Comparison of ENCODE assay signal across 7 mouse cellular contexts in the genomic region with DNA sequence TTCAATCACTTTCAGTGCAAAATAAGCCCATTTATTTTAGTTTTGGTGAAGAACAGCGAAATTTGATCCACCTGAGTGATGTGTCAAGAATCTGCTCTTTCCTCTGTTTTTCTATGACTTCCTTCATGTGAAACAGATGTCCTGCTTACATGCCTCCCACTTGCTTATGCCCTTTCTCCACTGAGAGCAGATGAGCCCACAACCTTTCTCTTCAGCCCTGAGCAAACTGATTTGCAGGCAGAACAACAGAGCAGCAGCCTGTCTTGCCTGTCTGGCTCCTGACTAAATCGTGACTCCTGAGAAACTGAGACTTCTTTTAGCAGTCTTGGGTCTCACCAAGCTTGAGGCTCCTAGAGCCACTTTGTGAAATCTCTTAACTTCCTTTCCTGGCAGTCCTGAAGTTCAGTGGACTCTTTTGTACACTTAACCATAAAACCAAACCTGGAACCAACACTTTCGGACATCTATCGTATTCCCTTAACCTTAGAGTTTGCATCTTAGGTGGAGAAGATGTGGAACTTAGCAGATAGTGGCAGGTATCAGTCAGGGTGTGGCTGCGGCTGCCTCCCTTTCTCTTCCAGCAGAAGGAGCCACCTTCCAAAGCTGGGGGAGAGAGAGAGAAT. TPM values are rescaled to one million over a fixed set of nuclear protein-coding genes. Genes with fewer than 3 reads are reported as not detected.
DNase-seq lines count a peak whose midpoint lies in the region; ATAC-seq and TF ChIP-seq lines count a peak whose summit lies in the region.

No protein-coding gene starts in this region.

- ATAC-seq in lung, embryonic 14.5 days (ENCODE audit: insufficient read depth) = 0 out of 2 replicates have a peak, but pooled peaks have one; percentile 4
- no peak for ATAC-seq in embryonic facial prominence, embryonic 14.5 days (ENCODE audit: low read depth)
- ATAC-seq in intestine, postnatal 0 days = no peak

- 18% methylated on average over 5 of the region's 5 CpGs for WGBS in lung, embryonic 14.5 days
- 11% methylated on average over 5 of the region's 5 CpGs for WGBS in embryonic facial prominence, embryonic 14.5 days
- 27% methylated on average over 5 of the region's 5 CpGs for WGBS in intestine, postnatal 0 days
- WGBS in olfactory bulb, adult 2 months = 29% methylated on average over 5 of the region's 5 CpGs

- H3K27me3 ChIP-seq in lung, embryonic 14.5 days (ENCODE audit: insufficient read depth, low read length) = peaks cover 3% of the 10 kb centered on the region; the same call in 1 of the 2 replicates
- no peaks in the 10 kb centered on the region for H3K27me3 ChIP-seq in embryonic facial prominence, embryonic 14.5 days (replicated peaks; ENCODE audit: control insufficient read depth, insufficient read depth, low read length)
- H3K27me3 ChIP-seq in intestine, postnatal 0 days (replicated peaks; ENCODE audit: control insufficient read depth, insufficient read depth, low read length) = peaks cover 7% of the 10 kb centered on the region; the same call in 1 of the 2 replicates

- peak overlapping the region; percentile 98 for H3K4me2 ChIP-seq in lung, embryonic 14.5 days
- peak overlapping the region; percentile 86 for H3K4me2 ChIP-seq in embryonic facial prominence, embryonic 14.5 days (ENCODE audit: low read depth, low read length)
- H3K4me2 ChIP-seq in intestine, postnatal 0 days (replicated peaks; ENCODE audit: low read depth) = peak overlapping the region; percentile 90

- TF ChIP-seq POLR2A in olfactory bulb, adult 2 months (IDR thresholded peaks at IDR 0.05; ENCODE audit: insufficient read depth, low read depth, low read length) = no peak

- H3K4me1 ChIP-seq in lung, embryonic 14.5 days (ENCODE audit: insufficient read depth) = no peaks in the 10 kb centered on the region
- H3K4me1 ChIP-seq in embryonic facial prominence, embryonic 14.5 days (ENCODE audit: control insufficient read depth, insufficient read depth, low read length) = peaks cover 7% of the 10 kb centered on the region
- no peaks in the 10 kb centered on the region for H3K4me1 ChIP-seq in intestine, postnatal 0 days (replicated peaks; ENCODE audit: control insufficient read depth, insufficient read depth, low read length)
- no peaks in the 10 kb centered on the region for H3K4me1 ChIP-seq in olfactory bulb, adult 2 months (ENCODE audit: control insufficient read depth, insufficient read depth, low read length)

- H3K36me3 ChIP-seq in lung, embryonic 14.5 days (ENCODE audit: insufficient read depth) = no peaks in the 10 kb centered on the region
- no peaks in the 10 kb centered on the region for H3K36me3 ChIP-seq in embryonic facial prominence, embryonic 14.5 days (ENCODE audit: control insufficient read depth, insufficient read depth, low read length)
- no peaks in the 10 kb centered on the region for H3K36me3 ChIP-seq in intestine, postnatal 0 days (ENCODE audit: control insufficient read depth, insufficient read depth)

- H3K27ac ChIP-seq in lung, embryonic 14.5 days (ENCODE audit: low read depth) = no peak overlapping the region
- no peak overlapping the region for H3K27ac ChIP-seq in embryonic facial prominence, embryonic 14.5 days (replicated peaks; ENCODE audit: low read depth, low read length)
- no peak overlapping the region for H3K27ac ChIP-seq in intestine, postnatal 0 days (ENCODE audit: low read depth, low read length)
- H3K27ac ChIP-seq in olfactory bulb, adult 2 months (ENCODE audit: insufficient read depth, low read depth, low read length) = no peak overlapping the region; the same call in 1 of the 2 replicates

- peak; percentile 3 for DNase-seq in lung, embryonic 14.5 days
- no peak for DNase-seq in lung, postnatal 25 days (ENCODE audit: low spot score)
- DNase-seq in embryonic facial prominence, embryonic 14.5 days (ENCODE audit: low spot score) = peak; percentile 31
- DNase-seq in adrenal gland, postnatal 25 days = no peak
- DNase-seq in adipocyte (ENCODE audit: low spot score) = no peak

- H3K9ac ChIP-seq in lung, embryonic 14.5 days = no peak overlapping the region
- H3K9ac ChIP-seq in embryonic facial prominence, embryonic 14.5 days (ENCODE audit: low read depth, low read length) = peak overlapping the region; percentile 80; the same call in 1 of the 2 replicates
- no peak overlapping the region for H3K9ac ChIP-seq in intestine, postnatal 0 days (ENCODE audit: low read depth, low read length)

- H3K9me3 ChIP-seq in lung, embryonic 14.5 days (ENCODE audit: low read depth, low read length) = no peaks in the 10 kb centered on the region
- no peaks in the 10 kb centered on the region for H3K9me3 ChIP-seq in embryonic facial prominence, embryonic 14.5 days (ENCODE audit: control insufficient read depth, low read length)
- no peaks in the 10 kb centered on the region for H3K9me3 ChIP-seq in intestine, postnatal 0 days (ENCODE audit: control insufficient read depth)

- H3K4me3 ChIP-seq in lung, embryonic 14.5 days (ENCODE audit: low read depth, low read length) = peak overlapping the region; percentile 64
- peak overlapping the region; percentile 71 for H3K4me3 ChIP-seq in embryonic facial prominence, embryonic 14.5 days (ENCODE audit: low read depth, low read length)
- H3K4me3 ChIP-seq in intestine, postnatal 0 days (ENCODE audit: low read depth, low read length) = peak overlapping the region; percentile 60
- peak overlapping the region; percentile 75 for H3K4me3 ChIP-seq in olfactory bulb, adult 2 months (ENCODE audit: insufficient read depth, low read depth, low read length)

- TF ChIP-seq CTCF in lung, embryonic 14.5 days (IDR thresholded peaks at IDR 0.05; ENCODE audit: low read depth) = no peak
- no peak for TF ChIP-seq CTCF in intestine, postnatal 0 days (IDR thresholded peaks at IDR 0.05; ENCODE audit: low read depth)
- no peak for TF ChIP-seq CTCF in olfactory bulb, adult 2 months (IDR thresholded peaks at IDR 0.05; ENCODE audit: insufficient read depth, low read depth, low read length)

RNA-seq across cellular contexts. Expression of gene Edil3, which starts 0.5 kb away (rescaled TPM):
- 8.9 and 9.7 TPM in 2 replicates for polyA plus RNA-seq in lung, embryonic 14.5 days (2014; fragmentation: Nextera tagmentation; extraction: Ambion mirVana)
- polyA plus RNA-seq in embryonic facial prominence, embryonic 14.5 days (2014; fragmentation: Nextera tagmentation; extraction: Ambion mirVana) = 17.4 and 20.4 TPM in 2 replicates
- polyA plus RNA-seq in intestine, postnatal 0 days (2015; fragmentation: Nextera tagmentation; extraction: Ambion mirVana) = 3.0 and 3.4 TPM in 2 replicates
- 78.5 and 135 TPM in 2 replicates for polyA plus RNA-seq in olfactory bulb, adult 2 months (2012; ENCODE audit: insufficient read depth, insufficient read length, low replicate concordance, missing spikeins)
- 3.1 and 3.3 TPM in 2 replicates for total RNA-seq in adrenal gland, postnatal 25 days (2021)

Comparison
In these comparisons a context has a peak if more than half of its experiments do, and no peak if none do; other contexts are left out.
1. DNase-seq: peak in lung, embryonic 14.5 days (single experiment) and embryonic facial prominence, embryonic 14.5 days (single experiment); none in lung, postnatal 25 days (single experiment), adrenal gland, postnatal 25 days (single experiment) and adipocyte (single experiment).
2. Peak in every context shown above with its lines, with median percentiles within 50 percentile points of each other: H3K4me2 ChIP-seq and H3K4me3 ChIP-seq.